Mouse (Mus musculus) megakaryocyte, adult 5-6 weeks (primary cell): ENCODE measurements around the gene Ccdc9. TPM values are rescaled to one million over a fixed set of nuclear protein-coding genes. Genes with fewer than 3 reads are reported as not detected.
"Not testable (repeated sequence)": the region's sequence is repeated elsewhere in the genome, so short reads cannot be mapped to it uniquely, and the experiment has no call there.

Experiments used
- ATAC-seq: 2 replicates; pipeline ENCODE4 v1.8.0; 2016; ENCODE audit warnings: mild to moderate bottlenecking, inconsistent platforms; ENCODE audit not compliant: poor library complexity, severe bottlenecking
- total RNA-seq, 2 experiments: library from RNA; stranded (forward) in 1 of 2; stranded (reverse) in 1 of 2; fragments of 153-499, 151-499 nt in 1 of 2; fragments of 221-1000, 200-1000 nt in 1 of 2; gene quantifications; 2 replicates each; pipeline versions ENCODE4 v1.2.3 to v1.2.4; 2015 to 2017

Ccdc9 gene
- total RNA-seq, 2 experiments from 2014 or later: 30.3 to 117 TPM

GRCm38 (mm10) chr7:16273081-16273765 lies 13.4 kb downstream of the Ccdc9 start, which contains the start of gene Inafm1:
Gene Inafm1 (minus strand): TSS chr7:16273617.
- ATAC-seq: peak; percentile 78

DNA sequence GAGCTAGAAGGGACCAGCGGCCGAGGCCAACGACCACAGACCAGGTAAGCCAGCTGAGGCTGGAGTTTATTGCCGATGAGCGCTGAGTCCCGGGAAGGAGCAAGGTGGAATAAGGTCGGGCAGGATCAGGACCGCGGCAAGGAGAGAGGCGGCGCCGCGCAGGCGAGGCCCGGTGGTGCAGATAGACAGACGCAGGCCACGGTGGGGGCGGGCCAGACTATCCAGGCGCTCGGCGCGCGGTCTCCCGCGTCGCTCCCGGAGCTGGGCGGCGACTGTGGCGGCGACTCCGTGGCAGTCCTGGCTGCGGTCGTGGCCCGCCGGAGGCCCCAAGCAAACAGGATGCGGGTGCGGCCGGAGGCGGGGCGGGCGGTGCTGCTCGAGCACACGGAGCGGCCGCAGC lies 13.9 kb downstream of the Ccdc9 start:
- peak; percentile 62 for ATAC-seq

DNA sequence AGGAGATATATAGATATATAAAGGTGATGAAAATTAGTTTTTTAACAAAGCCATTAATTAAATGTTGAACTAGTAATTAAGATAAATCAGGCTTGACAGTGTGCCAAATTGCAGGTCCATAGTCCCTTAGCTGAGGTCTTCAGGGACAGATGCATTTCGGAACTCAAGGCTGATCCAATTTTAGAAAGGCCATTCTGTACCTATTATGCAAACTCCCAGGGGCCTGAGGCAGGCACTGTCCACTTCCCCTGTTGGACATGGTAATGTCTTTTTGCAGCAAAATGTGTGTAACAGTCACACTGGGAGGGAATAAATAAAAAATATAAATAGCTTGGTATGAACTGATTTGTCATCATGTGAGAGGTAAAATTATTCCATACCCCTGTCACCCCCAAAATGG lies 15.5 kb downstream of the Ccdc9 start:
- no peak for ATAC-seq

DNA sequence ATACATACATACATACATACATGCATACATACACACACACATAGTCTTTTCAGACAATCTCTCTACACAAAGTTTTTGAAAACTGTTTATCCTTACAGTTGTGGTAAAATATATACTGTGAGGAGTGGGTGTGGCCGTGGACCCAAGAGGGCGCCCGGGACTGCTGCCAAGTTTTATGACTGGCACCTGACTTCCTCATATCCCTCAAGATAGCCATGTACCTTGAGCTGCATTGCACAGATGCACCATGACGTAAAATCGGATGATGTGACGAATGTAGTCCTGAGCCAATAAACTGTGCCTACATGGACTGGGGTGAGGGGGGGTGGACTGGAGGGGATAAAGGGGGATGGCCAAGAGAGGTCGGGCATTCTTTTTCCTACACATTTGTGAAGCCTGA lies 20.0 kb downstream of the Ccdc9 start:
- not testable (repeated sequence) for ATAC-seq

DNA sequence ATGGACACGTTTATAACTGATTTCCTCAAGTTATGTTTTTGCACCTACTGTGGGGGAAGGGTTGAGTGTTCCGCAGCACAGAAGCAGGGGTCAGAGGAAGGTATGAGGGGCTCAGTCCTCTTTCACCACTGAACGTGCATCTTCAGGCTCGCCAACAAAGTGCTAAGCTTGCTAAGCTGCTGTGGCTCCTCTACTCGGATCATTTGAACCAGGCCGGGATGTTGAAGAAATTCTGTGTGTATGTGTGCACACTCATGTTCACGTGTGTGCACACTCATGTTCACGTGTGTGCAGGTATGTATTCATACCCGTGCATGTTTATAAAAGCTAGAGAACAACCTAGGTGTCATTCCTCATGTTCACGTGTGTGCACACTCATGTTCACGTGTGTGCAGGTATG lies 20.7 kb downstream of the Ccdc9 start:
- no peak for ATAC-seq

DNA sequence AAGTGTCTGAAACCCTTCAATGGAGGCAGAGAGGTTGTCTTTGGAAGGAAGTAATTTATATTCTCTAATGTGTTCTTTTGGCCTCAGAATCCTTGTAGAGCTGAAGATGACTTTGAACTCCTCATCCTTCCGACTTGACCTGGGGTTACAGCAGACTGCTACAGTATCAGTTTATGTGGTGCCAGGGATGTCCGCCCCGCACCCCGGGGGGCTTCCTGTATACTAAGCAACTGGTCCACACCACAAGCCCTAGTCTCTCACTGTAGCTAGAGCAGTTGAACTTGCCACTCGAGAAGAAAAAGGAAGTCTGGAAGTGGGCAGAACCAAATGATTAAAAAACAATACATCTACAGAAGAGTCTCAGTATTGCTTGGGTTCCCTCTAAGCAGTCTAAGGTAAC lies 22.8 kb downstream of the Ccdc9 start:
- ATAC-seq: no peak

DNA sequence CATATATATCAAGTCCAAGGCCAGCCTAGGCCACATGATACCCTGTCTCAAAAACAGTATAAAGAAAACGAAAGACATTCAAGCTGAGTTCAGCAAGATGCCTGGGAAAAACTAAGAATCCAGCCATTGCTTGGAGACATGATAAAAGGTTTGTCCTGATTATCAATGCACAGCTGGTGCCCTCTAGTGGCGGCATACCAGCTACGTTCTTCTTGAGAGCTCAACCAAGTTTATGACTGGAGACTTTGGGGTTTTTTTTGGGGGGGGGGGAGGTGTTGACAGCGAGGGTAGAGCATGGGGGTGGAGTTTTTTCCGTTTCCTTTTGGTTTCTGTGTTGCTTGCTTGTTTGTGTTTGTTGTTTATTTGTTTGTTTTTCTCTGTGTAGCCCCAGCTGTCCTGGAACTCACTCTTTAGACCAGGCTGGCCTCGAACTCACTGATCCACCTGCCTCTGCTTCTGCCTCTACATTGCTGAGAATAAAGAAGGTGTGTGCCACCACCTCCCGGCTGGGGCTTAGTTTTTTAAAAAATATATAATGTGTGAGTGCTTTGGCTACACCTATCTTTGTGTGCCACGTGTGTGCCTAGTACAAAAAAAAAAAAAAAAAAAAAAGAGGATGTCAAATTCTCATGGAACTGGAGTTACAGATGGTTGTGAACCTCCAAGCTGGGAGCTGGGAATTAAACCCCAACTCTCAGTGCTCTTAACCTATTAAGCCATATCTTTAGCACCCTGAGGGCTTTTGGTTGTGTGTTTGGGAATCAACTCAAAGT lies 23.4 kb downstream of the Ccdc9 start:
- ATAC-seq: peak; percentile 31; the same call in 1 of the 2 replicates

DNA sequence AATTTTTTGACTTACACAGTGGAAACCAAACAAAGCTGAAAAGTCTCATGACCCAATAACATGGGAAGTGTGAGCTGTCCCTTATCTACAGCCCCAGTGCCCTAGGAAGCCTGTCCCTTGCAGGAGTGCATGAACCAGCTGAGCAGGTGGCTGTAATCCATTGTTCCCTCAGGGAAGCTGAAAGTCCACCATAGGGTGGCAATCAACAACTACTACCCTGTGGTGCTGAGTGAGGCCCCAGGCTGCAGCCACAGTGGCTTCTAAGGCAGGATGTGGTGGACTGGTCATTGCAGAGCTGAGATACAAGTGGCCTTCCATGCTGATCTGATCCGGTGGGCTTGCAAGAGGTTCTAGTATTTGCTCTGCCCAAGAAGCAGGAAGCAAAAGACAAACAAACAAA lies 25.5 kb downstream of the Ccdc9 start:
- 0 out of 2 replicates have a peak, but pooled peaks have one; percentile 7 for ATAC-seq

DNA sequence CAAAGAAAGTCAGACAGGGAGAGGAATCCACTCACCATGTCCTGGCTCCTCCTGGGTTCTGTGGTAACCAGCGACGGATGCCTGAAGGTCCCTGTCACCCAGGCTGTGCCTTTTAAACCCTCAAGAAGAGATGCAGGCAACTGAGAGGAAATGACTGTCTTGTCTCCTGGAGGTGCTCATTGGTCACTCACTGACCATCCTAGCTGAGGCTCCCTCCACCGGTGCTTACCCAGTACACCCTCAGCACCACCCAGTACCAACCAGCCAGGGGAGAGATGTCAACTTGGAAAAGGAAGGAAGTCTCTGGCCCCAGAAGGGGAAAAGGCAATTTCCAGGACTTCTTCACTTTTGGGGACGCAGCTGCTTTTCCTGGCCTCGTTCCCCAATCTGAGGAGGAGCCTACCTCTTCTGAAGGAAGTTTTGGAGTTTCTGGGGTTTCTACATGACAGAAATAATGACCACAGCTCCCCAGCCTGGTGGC lies 27.4 kb downstream of the Ccdc9 start, which contains the start of gene C5ar1:
Gene C5ar1 (minus strand): TSS at position 431 of the 481 bp plus-strand sequence.
- ATAC-seq: peak; percentile 69

DNA sequence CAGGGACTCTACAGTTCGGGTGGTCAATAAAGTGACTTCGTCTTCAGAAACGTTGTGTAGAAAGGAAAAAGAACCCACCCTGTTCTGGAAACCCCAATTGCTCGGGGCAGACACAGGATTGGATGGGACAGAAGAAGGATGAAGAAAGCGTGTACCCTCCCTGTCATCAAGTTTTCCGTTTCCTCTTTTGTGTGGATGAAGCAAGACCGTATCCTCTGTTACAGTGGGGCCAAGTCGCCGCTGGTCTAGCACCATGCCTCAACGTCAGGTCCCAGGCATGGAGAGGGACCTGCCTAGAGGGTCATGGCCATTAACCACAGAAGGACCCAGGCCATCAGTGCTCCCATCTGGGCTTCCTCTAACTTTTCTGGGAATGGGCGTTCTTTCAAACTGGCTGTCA lies 28.8 kb downstream of the Ccdc9 start:
- ATAC-seq: peak; percentile 80

GRCm38 (mm10) chr7:16255963-16256362 lies 30.6 kb downstream of the Ccdc9 start:
- not testable (repeated sequence) for ATAC-seq

- no peak; the same call in 1 of the 2 replicates for ATAC-seq
Observed at GRCm38 (mm10) chr7:16254195-16254594, 32.4 kb downstream of the Ccdc9 start.

- ATAC-seq: peak; percentile 80
Observed at GRCm38 (mm10) chr7:16250687-16251086, 35.9 kb downstream of the Ccdc9 start.

DNA sequence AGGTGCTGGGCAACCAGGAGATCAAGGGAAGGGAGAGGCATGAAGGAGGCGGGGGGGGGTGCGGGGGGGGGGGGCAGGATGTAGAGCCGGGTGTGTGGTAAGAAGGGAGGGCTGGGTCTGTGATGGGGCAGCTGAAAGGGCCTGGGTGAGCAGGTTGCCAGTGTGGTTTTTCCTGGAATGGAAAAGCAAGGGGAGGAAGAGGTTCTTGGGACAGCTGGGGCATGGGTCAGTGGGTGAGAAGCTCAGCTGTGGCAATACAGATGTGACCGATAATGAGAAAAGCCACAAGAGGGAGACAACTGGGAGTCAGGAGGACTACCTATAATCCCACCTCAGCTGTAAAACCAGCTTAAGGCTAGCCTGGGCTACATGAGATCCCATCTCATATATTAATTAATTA lies 40.6 kb downstream of the Ccdc9 start:
- ATAC-seq: peak; percentile 25

DNA sequence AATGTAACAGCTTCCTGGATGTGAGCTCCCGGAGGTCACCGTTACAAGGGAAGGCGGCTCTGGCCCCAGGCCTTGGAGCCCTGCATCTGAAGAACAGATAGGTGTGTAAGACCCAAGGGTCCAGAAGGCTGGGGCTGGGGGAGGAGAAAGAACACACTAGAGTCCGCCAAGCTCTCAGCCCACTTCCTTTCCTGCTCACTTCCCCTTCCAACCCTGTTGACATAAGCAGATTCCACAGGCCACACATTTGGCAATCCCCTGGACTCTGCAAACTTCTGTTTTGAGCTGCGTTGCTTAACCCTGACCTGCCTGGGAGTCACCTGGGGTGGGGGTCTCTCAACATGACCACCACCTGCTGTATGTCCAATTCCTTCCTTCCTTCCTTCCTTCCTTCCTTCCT lies 42.5 kb downstream of the Ccdc9 start, which contains the start of gene C5ar2:
Gene C5ar2 (minus strand): TSS at position 88 of the 400 bp plus-strand sequence.
- peak; percentile 78 for ATAC-seq

- ATAC-seq: no peak
Observed at GRCm38 (mm10) chr7:16242198-16242597, 44.4 kb downstream of the Ccdc9 start.

GRCm38 (mm10) chr7:16241787-16242186 lies 44.8 kb downstream of the Ccdc9 start:
- no peak for ATAC-seq

GRCm38 (mm10) chr7:16240978-16241303 lies 45.7 kb downstream of the Ccdc9 start:
- ATAC-seq: no peak

- ATAC-seq: 0 out of 2 replicates have a peak, but pooled peaks have one; percentile 3
Observed at GRCm38 (mm10) chr7:16240281-16240977, 46.2 kb downstream of the Ccdc9 start.

GRCm38 (mm10) chr7:16239554-16239997 lies 47.0 kb downstream of the Ccdc9 start:
- ATAC-seq: peak; percentile 77

GRCm38 (mm10) chr7:16229869-16230268 lies 56.7 kb downstream of the Ccdc9 start:
- ATAC-seq: no peak
